Mouse (Mus musculus) neural tube, embryonic 15.5 days (tissue): ENCODE measurements around the gene Cd164l2. TPM values are rescaled to one million over a fixed set of nuclear protein-coding genes. Genes with fewer than 3 reads are reported as not detected.

Experiments used
- ATAC-seq: fragments of 200-750 bp; cut with Nextera tagmentation; 2 replicates; pipeline ENCODE4 v1.8.0; 2017; ENCODE audit warnings: mild to moderate bottlenecking, moderate TSS enrichment, moderate library complexity; ENCODE audit not compliant: low FRiP score
- H3K27ac ChIP-seq: fragments of 300-500 bp; sonication (generic); replicated peaks from 2 replicates; pipeline ENCODE4 v1.5.1; 2015; ENCODE audit warnings: mild to moderate bottlenecking, inconsistent platforms
- H3K27me3 ChIP-seq: fragments of 300-500 bp; sonication (generic); replicated peaks from 2 replicates; pipeline ENCODE4 v1.6.1; 2015; ENCODE audit warnings: inconsistent platforms
- H3K36me3 ChIP-seq: fragments of 300-500 bp; sonication (generic); 2 replicates; pipeline ENCODE4 v1.6.1; 2015; ENCODE audit warnings: inconsistent platforms
- H3K4me1 ChIP-seq: fragments of 300-500 bp; sonication (generic); 2 replicates; pipeline ENCODE4 v1.6.1; 2015; ENCODE audit warnings: inconsistent platforms
- H3K4me2 ChIP-seq: fragments of 300-500 bp; sonication (generic); 2 replicates; pipeline ENCODE4 v1.6.1; 2015; ENCODE audit warnings: inconsistent platforms, mild to moderate bottlenecking, moderate library complexity
- H3K4me3 ChIP-seq: fragments of 300-500 bp; sonication (generic); replicated peaks from 2 replicates; pipeline ENCODE4 v1.5.1; 2015; ENCODE audit warnings: mild to moderate bottlenecking, inconsistent platforms
- H3K9ac ChIP-seq: fragments of 300-500 bp; sonication (generic); replicated peaks from 2 replicates; pipeline ENCODE4 v1.6.1; 2015; ENCODE audit warnings: mild to moderate bottlenecking, inconsistent platforms
- H3K9me3 ChIP-seq: fragments of 300-500 bp; sonication (generic); replicated peaks from 2 replicates; pipeline ENCODE4 v1.6.1; 2016; ENCODE audit warnings: inconsistent platforms
- WGBS: fragments of 180-500 bp; shearing (Covaris S2); methylation state at CpG from one replicate; pipeline ENCODE4 v1.1.7; 2015; ENCODE audit warnings: mixed read lengths; 5-methylcytosine and 5-hydroxymethylcytosine counted together
- polyA plus RNA-seq: library from polyadenylated mRNA; unstranded; fragments of >200 nt; fragmentation: Nextera tagmentation; extraction: Ambion mirVana; gene quantifications from 2 replicates; pipeline ENCODE4 v1.2.1, GENCODE M21; 2015

The Cd164l2 gene
- polyA plus RNA-seq, 1 experiment from 2014 or later = 2.6 TPM

DNA sequence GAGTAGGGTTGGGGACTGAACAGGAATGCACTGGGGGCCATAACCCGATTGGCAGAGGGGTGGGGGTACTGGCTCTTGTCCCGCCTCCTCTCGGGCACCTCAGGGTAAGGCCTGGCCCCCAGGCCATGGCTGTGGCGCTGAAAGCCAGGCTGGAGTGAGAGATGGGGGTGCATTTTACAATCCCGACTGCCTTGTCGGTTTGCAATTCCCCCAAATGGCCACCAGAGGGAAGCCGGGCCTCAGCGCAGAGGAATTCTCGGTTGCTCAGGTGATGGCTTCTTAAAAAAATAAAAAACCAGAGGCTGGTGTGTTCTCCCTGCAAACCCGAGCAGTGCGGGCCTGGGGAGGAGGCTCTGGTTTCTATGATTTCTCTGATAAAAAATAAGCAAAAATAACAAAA lies 2.6 kb upstream of the Cd164l2 start:
- ATAC-seq = no peak
- H3K4me3 ChIP-seq = no peak overlapping the region
- no peaks in the 10 kb centered on the region for H3K36me3 ChIP-seq
- H3K27ac ChIP-seq = no peak overlapping the region
- WGBS = 4% methylated on average over 11 of the region's 11 CpGs
- H3K4me1 ChIP-seq = peaks cover 32% of the 10 kb centered on the region
- H3K4me2 ChIP-seq = no peak overlapping the region
- no peak overlapping the region for H3K9ac ChIP-seq
- peaks cover 19% of the 10 kb centered on the region for H3K27me3 ChIP-seq
- no peaks in the 10 kb centered on the region for H3K9me3 ChIP-seq

DNA sequence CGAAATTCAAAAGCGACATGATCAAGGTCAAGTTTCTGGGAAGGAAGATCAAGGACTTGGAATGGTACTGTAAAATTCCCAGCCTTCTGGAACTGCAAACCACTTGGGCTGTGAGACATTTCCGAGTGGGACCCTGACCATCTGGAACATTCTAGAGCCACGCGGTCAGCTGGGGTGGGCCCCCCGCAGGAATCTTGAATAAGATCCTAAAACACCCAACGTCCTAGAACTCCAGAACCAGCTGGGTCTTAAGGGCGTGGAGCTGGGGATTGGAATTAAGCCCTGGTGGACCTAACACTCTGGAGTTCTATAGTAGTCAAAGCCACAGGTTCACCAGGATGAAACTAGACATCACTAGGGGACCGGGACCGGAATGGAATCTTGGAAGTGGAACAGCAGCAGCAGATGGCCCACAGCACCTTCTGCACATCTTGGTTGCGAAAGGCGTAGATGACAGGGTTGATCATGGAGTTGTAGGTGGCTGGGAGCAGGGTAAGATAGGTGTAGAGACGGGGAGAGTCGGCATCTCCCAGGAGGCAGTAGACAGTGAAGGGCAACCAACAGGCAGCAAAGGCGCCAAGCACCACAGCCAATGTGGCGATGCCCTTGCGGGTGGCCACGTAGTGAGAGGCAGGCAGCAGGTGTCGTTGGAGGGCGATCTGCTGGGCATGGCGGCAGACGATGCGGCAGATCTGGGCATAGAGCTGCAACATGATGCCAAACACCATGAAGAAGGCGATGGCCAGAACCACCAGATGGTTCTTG lies 1.7 kb upstream of the Cd164l2 start:
- Histone ChIP-seq H3K27ac (no peak overlapping the region), H3K9me3 (no peaks in the 10 kb centered on the region), H3K36me3 (no peaks in the 10 kb centered on the region), H3K4me1 (peaks cover 25% of the 10 kb centered on the region), H3K27me3 (peaks cover 24% of the 10 kb centered on the region), H3K4me3 (no peak overlapping the region), H3K9ac (no peak overlapping the region), H3K4me2 (no peak overlapping the region)
- WGBS = 93% methylated on average over 24 of the region's 24 CpGs
- no peak for ATAC-seq

GRCm38 (mm10) chr4:133210788-133211390 lies 1.0 kb upstream of the Cd164l2 start:
- no peak for ATAC-seq
- 93% methylated on average over 19 of the region's 19 CpGs for WGBS
- Histone ChIP-seq H3K36me3 (no peaks in the 10 kb centered on the region), H3K9me3 (no peaks in the 10 kb centered on the region), H3K4me3 (no peak overlapping the region), H3K4me2 (no peak overlapping the region), H3K9ac (no peak overlapping the region), H3K27ac (no peak overlapping the region), H3K4me1 (peaks cover 25% of the 10 kb centered on the region), H3K27me3 (peaks cover 24% of the 10 kb centered on the region)

GRCm38 (mm10) chr4:133212562-133213267 lies 784 bp downstream of the Cd164l2 start:
- no peaks in the 10 kb centered on the region for H3K9me3 ChIP-seq
- WGBS = 2% methylated on average over 44 of the region's 44 CpGs
- H3K4me1 ChIP-seq = peaks cover 26% of the 10 kb centered on the region
- ATAC-seq = peak; percentile 86
- peaks cover 24% of the 10 kb centered on the region for H3K27me3 ChIP-seq
- peak overlapping the region; percentile 72 for H3K4me3 ChIP-seq
- H3K27ac ChIP-seq = no peak overlapping the region
- peak overlapping the region; percentile 67 for H3K9ac ChIP-seq
- no peaks in the 10 kb centered on the region for H3K36me3 ChIP-seq
- H3K4me2 ChIP-seq = peak overlapping the region; percentile 98

DNA sequence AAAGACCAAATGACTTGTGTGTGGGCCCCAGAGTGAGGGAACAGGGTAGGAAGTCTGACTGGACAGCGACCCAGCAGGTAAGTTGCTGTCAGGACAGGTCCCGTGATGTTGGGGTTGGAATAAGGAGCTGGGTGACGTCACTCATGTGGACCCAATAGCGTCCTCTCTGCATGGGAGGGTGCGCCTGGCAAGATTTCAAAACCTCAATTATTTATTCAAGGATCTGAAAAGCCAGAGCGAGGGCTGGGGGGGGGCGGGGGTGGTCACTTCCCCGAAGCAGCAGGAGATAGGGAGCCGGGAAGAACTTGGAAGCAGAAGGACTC lies 1.3 kb downstream of the Cd164l2 start:
- Histone ChIP-seq H3K4me3 (peak overlapping the region; percentile 72), H3K9ac (peak overlapping the region; percentile 6; the same call in 1 of the 2 replicates), H3K27ac (no peak overlapping the region), H3K4me1 (peaks cover 28% of the 10 kb centered on the region), H3K36me3 (no peaks in the 10 kb centered on the region), H3K9me3 (no peaks in the 10 kb centered on the region), H3K27me3 (peaks cover 24% of the 10 kb centered on the region), H3K4me2 (peak overlapping the region; percentile 98)
- under 1% methylated on average over 9 of the region's 9 CpGs for WGBS
- ATAC-seq = peak; percentile 40; the same call in 1 of the 2 replicates

- peak overlapping the region; percentile 98 for H3K4me2 ChIP-seq
- H3K4me3 ChIP-seq = peak overlapping the region; percentile 72
- 10% methylated on average over 10 of the region's 10 CpGs for WGBS
- H3K36me3 ChIP-seq = no peaks in the 10 kb centered on the region
- peaks cover 28% of the 10 kb centered on the region for H3K4me1 ChIP-seq
- H3K27me3 ChIP-seq = peaks cover 24% of the 10 kb centered on the region
- H3K9me3 ChIP-seq = no peaks in the 10 kb centered on the region
- H3K9ac ChIP-seq = 0 out of 2 replicates have a peak overlapping the region, but pooled peaks have one; percentile 6
- no peak for ATAC-seq
- no peak overlapping the region for H3K27ac ChIP-seq
These were observed 1.7 kb downstream of the Cd164l2 start for GRCm38 (mm10) chr4:133213661-133214060.

DNA sequence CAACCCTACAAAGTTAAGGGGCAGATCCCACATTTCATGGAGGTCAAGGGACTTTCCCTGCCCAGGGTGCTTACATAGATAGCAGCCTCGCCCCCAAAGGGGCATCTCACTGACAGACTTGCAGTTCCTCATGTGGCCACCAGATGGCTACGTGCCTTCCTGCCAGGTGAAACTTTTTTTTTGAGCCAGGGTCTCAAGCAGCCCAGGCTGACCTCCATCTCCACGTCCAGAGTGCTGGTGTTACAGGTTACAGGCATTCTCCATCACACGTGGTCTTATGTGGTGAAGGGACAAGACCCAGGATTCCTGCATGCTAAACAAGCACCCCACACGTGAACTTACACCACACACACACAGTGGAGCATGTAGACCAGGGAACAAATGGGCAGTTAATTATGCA lies 5.7 kb downstream of the Cd164l2 start:
- 1% methylated on average over 5 of the region's 5 CpGs for WGBS
- Histone ChIP-seq H3K9ac (no peak overlapping the region), H3K27me3 (peaks cover 40% of the 10 kb centered on the region), H3K27ac (no peak overlapping the region), H3K4me3 (no peak overlapping the region), H3K9me3 (no peaks in the 10 kb centered on the region), H3K4me2 (no peak overlapping the region), H3K36me3 (no peaks in the 10 kb centered on the region), H3K4me1 (peaks cover 21% of the 10 kb centered on the region)
- ATAC-seq = no peak

GRCm38 (mm10) chr4:133218745-133219144 lies 6.8 kb downstream of the Cd164l2 start:
- ATAC-seq = no peak
- H3K27me3 ChIP-seq = peaks cover 36% of the 10 kb centered on the region
- H3K27ac ChIP-seq = no peak overlapping the region
- no peaks in the 10 kb centered on the region for H3K36me3 ChIP-seq
- H3K9me3 ChIP-seq = no peaks in the 10 kb centered on the region
- H3K9ac ChIP-seq = no peak overlapping the region
- peaks cover 11% of the 10 kb centered on the region for H3K4me1 ChIP-seq
- no peak overlapping the region for H3K4me2 ChIP-seq
- H3K4me3 ChIP-seq = no peak overlapping the region
- 92% methylated on average over 3 of the region's 3 CpGs for WGBS

DNA sequence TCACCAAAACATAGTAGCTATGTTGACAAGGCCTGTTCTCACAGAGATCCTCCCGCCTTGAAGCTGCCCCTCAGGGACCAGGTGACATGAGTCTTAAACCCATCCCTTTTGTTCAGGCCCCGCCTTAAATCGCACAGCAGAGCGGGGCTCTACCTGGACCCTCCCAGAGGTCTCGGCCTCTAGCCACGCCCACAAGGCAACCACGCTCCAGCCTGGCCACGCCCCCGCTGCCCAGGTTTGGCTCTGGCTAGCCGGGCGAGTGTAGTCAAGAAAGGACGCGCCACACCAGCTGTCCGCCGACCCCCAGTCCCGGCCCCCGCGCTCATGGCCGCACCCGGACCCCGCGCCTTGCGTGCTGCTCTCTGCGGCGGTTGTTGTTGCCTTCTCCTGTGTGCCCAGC lies 8.7 kb downstream of the Cd164l2 start:
- 3% methylated on average over 25 of the region's 25 CpGs for WGBS
- Histone ChIP-seq H3K4me2 (peak overlapping the region; percentile 71), H3K4me3 (peak overlapping the region; percentile 38), H3K9me3 (no peaks in the 10 kb centered on the region), H3K36me3 (no peaks in the 10 kb centered on the region), H3K27ac (no peak overlapping the region), H3K9ac (peak overlapping the region; percentile 36; the same call in 1 of the 2 replicates), H3K4me1 (peaks cover 13% of the 10 kb centered on the region), H3K27me3 (peaks cover 25% of the 10 kb centered on the region)
- peak; percentile 31; the same call in 1 of the 2 replicates for ATAC-seq

DNA sequence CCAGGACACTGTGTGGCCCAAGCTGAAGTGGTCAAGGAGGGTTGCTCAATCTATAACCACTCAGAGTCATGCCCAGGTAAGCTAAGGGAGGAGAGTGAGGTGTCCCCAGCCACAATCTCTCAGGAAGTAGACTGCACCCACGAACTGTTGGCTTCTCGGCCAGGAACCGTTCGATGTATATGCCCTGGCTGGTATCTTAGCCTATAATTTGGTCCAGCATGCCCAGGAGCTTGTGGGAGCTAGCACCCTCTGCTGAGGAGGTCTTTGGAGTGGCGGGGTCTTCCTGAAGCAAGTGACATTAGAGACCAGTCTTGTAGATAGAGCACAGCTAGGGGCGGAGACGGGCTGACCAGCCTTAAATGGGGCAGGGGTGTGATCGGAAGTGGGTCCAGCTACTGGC lies 9.8 kb downstream of the Cd164l2 start:
- H3K4me3 ChIP-seq = no peak overlapping the region
- no peak overlapping the region for H3K9ac ChIP-seq
- H3K36me3 ChIP-seq = no peaks in the 10 kb centered on the region
- ATAC-seq = no peak
- H3K27ac ChIP-seq = no peak overlapping the region
- H3K4me2 ChIP-seq = no peak overlapping the region
- WGBS = 85% methylated on average over 8 of the region's 8 CpGs
- H3K4me1 ChIP-seq = peaks cover 13% of the 10 kb centered on the region
- H3K27me3 ChIP-seq = peaks cover 25% of the 10 kb centered on the region
- H3K9me3 ChIP-seq = no peaks in the 10 kb centered on the region

DNA sequence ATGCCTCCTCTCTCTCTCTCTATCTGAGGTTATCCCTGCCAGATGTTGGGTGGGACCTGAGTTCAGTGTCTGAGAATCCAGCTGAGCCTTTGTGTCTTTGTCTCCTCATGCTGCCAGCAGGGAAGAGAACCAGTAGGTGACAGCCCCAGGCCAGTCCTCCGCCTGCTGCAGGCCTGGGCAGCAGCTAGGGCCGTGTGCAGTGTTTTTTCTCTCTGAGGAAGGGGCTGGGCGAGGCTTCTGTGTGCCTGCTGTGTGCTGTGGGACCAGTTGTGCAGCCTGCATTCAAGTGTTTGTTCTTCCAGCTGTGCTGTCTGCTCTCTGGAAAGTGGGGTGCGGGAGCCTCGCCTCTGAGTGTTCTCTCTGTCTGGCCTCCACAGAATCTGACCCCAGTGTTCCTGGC lies 11.9 kb downstream of the Cd164l2 start:
- H3K27me3 ChIP-seq = peaks cover 25% of the 10 kb centered on the region
- no peak overlapping the region for H3K27ac ChIP-seq
- H3K4me2 ChIP-seq = no peak overlapping the region
- no peaks in the 10 kb centered on the region for H3K9me3 ChIP-seq
- H3K4me3 ChIP-seq = no peak overlapping the region
- H3K9ac ChIP-seq = no peak overlapping the region
- 54% methylated on average over 5 of the region's 5 CpGs for WGBS
- no peak for ATAC-seq
- peaks cover 10% of the 10 kb centered on the region for H3K4me1 ChIP-seq
- H3K36me3 ChIP-seq = no peaks in the 10 kb centered on the region

- Histone ChIP-seq H3K27ac (no peak overlapping the region), H3K9me3 (no peaks in the 10 kb centered on the region), H3K27me3 (peaks cover 11% of the 10 kb centered on the region), H3K4me1 (peaks cover 5% of the 10 kb centered on the region; the same call in 1 of the 2 replicates), H3K4me3 (no peak overlapping the region), H3K9ac (no peak overlapping the region), H3K36me3 (no peaks in the 10 kb centered on the region), H3K4me2 (no peak overlapping the region)
- ATAC-seq = no peak
- 69% methylated on average over 10 of the region's 10 CpGs for WGBS
These were observed 14.1 kb downstream of the Cd164l2 start for GRCm38 (mm10) chr4:133226073-133226472.
